Mouse (Mus musculus) heart, postnatal 36 days (tissue): ENCODE data around the gene Olfr1061. TPM values are rescaled to one million over a fixed set of nuclear protein-coding genes. Genes with fewer than 3 reads are reported as not detected.
"Not testable (repeated sequence)": the region's sequence is repeated elsewhere in the genome, so short reads cannot be mapped to it uniquely, and the experiment has no call there.

ENCODE experiments used
- DNase-seq, 2 experiments: peaks; one replicate each; pipeline ENCODE4 v3.0.0; 2021 to 2022
- intact Hi-C: fragments of 180-260 bp; cut with DNase I; formaldehyde crosslinking; loops from one replicate; pipeline ENCODE4 v1.15.1; 2025
- total RNA-seq, 2 experiments: library from RNA; stranded (reverse); gene quantifications; 2 replicates each; pipeline ENCODE4 v1.2.3; 2021

The Olfr1061 gene
- not detected for total RNA-seq

DNA sequence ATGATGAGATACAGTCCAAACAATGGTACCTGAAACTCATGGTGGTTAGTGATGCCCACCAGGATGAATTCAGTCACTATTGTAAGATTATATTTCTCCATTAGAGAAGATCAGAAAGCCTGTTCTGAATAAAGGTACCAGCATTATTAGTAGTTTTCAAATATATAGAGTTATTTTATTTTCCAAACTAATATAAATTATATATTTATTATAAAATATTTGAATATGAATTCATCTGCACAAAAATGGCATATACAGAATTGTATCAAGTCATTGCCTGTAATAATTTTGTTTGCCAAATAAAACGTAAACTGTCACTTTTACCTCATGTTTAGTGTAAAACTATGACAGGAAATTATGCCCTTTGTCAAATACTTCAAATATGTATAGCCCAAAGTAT is at the start of gene Olfr1061:
Gene Olfr1061 (minus strand): TSS at position 101 of the 400 bp plus-strand sequence.
- intact Hi-C loops, result no loop called here
- DNase-seq, result no peak

GRCm38 (mm10) chr2:86460434-86460833 is 46.6 kb upstream of the Olfr1061 start:
- DNase-seq, result no peak
- intact Hi-C loops, result loop anchor here (5.0 kb wide), 1 partner anchor 1338 kb away; no protein-coding TSS in a partner anchor

- intact Hi-C loops, result no loop called here
- DNase-seq, result no peak
Measured at GRCm38 (mm10) chr2:86456169-86456568, 42.3 kb upstream of the Olfr1061 start, which contains the start of gene Olfr1066. Olfr1066 (minus strand) TSS chr2:86456269.

GRCm38 (mm10) chr2:86450491-86450890 is 36.6 kb upstream of the Olfr1061 start, which contains the start of gene Olfr1065:
Olfr1065 (minus strand) TSS chr2:86450591.
- DNase-seq, intact Hi-C loops: not testable (repeated sequence)

DNA sequence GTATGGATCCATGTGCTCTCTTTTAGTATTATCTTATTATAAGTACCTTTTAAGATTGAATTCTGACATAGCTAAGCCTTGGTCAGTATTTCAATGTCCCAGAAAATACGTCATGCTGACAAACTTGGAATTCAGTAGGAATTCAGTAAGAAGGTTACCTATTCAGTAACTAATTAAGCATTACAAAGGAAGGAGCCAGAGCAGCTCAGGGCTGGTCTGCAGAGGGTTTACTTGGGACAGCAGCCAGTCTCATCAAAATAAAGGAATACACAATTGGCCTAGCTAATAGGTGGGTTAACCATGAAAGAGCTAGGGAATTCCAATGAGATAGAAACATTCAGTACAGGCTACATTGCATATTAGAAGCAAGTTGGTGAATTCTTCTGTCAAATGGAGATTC is 28.3 kb upstream of the Olfr1061 start:
- DNase-seq, intact Hi-C loops: not testable (repeated sequence)

- intact Hi-C loops, DNase-seq: not testable (repeated sequence)
Measured at GRCm38 (mm10) chr2:86428511-86428910, 14.7 kb upstream of the Olfr1061 start.

GRCm38 (mm10) chr2:86426649-86427048 is 12.8 kb upstream of the Olfr1061 start, which contains the start of gene Olfr1062:
Olfr1062 (minus strand) TSS chr2:86426749.
- DNase-seq, intact Hi-C loops: not testable (repeated sequence)

DNA sequence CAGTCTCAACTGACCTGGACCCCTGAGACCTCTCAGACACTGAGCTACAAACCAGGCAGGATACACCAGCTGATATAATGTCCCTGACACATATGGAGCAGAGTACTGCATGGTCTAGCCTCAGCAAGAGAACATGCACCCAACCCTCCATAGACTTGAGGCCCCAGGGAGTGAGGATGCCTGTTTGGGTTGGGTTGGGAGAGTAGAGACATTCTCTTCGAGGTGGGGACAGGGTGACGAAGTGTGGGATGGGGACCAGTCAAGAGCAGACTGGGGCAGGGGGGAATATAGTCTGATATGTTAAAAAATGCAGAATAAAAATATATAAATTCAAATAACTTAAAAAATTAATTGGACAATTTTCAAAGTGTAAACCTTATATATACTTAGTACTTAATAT is 18.7 kb downstream of the Olfr1061 start:
- intact Hi-C loops, result no loop called here
- no peak for DNase-seq

DNA sequence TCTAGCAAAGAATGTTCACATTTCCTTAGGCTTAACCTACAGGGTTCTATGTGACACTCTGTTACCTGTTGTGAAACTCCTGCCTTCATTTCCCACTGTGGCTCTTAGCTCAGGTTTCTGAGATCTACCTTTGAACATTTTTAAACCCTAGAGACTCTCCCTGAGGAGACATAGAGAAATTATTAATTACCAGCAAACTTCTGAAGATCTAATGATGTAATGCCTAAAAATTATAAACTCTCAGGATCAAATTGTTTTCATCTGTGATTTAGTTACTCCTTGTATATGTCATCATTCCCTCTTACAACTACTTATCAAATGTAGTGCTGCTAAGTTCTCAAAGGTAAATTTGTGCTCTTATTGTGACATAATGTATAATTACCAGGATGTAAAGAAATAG is 25.4 kb downstream of the Olfr1061 start, which contains the start of gene Olfr1058:
Gene Olfr1058 (minus strand): TSS at position 101 of the 400 bp plus-strand sequence.
- intact Hi-C loops, DNase-seq: not testable (repeated sequence)

DNA sequence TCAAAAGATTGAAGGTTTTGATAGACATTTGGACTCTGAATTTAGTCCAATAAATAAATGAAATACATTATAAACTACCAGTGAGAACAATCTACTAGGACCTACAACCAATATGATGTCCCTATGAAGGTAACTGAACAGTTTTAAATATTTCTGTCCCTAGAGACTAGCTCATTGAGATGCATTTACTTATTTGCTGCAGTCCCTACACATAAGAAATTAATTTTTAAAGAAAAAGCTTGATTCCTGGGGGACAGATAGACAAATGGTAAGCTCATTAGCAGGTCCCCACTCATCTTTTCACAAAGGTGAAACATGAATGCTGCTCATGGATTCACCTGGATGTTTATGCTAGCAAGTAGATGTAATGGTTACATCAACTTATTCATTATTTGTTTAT is 35.6 kb downstream of the Olfr1061 start, which contains the start of gene Olfr1057:
Gene Olfr1057 (minus strand): TSS at position 101 of the 400 bp plus-strand sequence.
- intact Hi-C loops, result no loop called here
- DNase-seq, result no peak

DNA sequence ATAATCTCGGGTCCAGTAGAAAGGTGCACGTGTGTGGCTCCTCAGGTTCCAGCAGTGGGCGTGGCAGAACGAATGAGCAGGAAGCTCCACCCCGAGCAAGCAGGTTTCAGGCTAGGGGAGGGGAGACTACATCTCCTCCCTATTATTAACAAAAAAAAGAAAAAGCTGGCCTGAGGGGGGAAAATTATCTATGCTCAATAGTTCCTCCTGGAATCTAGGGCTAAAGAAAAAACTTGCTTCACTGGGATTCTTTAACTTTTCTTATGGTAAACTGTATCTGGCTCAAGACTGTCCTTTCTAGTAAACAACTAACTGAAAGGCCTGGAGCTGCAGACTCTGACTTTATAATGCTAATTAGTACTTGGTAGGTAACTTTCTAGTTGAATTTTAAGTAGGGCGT is 47.5 kb downstream of the Olfr1061 start:
- intact Hi-C loops, DNase-seq: not testable (repeated sequence)

Other genes starting within 250 kb of the Olfr1061 start
- gene Olfr1043, start 246.5 kb downstream of the Olfr1061 start, total RNA-seq, result not detected
- not detected for gene Olfr1044, start 236.2 kb downstream of the Olfr1061 start, total RNA-seq
- gene Olfr52, start 228.4 kb downstream of the Olfr1061 start, total RNA-seq, result not detected
- gene Olfr1045, start 211.0 kb downstream of the Olfr1061 start, total RNA-seq, result not detected
- gene Olfr1046, start 194.7 kb downstream of the Olfr1061 start, total RNA-seq, result not detected
- gene Olfr1047, start 182.6 kb downstream of the Olfr1061 start, total RNA-seq, result not detected
- gene Olfr1048, start 173.8 kb downstream of the Olfr1061 start, total RNA-seq, result not detected
- not detected for gene Olfr1049, start 155.7 kb downstream of the Olfr1061 start, total RNA-seq
- not detected for gene Olfr1051, start 135.0 kb downstream of the Olfr1061 start, total RNA-seq
- not detected for gene Olfr1052, start 121.6 kb downstream of the Olfr1061 start, total RNA-seq
- not detected for gene Olfr1053, start 98.8 kb downstream of the Olfr1061 start, total RNA-seq
- not detected for gene Olfr1054, start 78.6 kb downstream of the Olfr1061 start, total RNA-seq
- gene Olfr1055, start 63.8 kb downstream of the Olfr1061 start, total RNA-seq, result not detected
- gene Olfr1056, start 51.6 kb downstream of the Olfr1061 start, total RNA-seq, result not detected
- gene Olfr1057, start 35.7 kb downstream of the Olfr1061 start, total RNA-seq, result not detected
- gene Olfr1058, start 25.5 kb downstream of the Olfr1061 start, total RNA-seq, result not detected
- gene Olfr1062, start 12.7 kb upstream of the Olfr1061 start, total RNA-seq, result not detected
- gene Olfr1065, start 36.5 kb upstream of the Olfr1061 start, total RNA-seq, result not detected
- gene Olfr1066, start 42.2 kb upstream of the Olfr1061 start, total RNA-seq, result not detected
- gene Olfr228, start 73.3 kb upstream of the Olfr1061 start, total RNA-seq, result not detected
- not detected for gene Olfr1076, start 94.4 kb upstream of the Olfr1061 start, total RNA-seq
- gene Olfr1079, start 128.4 kb upstream of the Olfr1061 start, total RNA-seq, result not detected
- gene Olfr1080, start 144.2 kb upstream of the Olfr1061 start, total RNA-seq, result not detected
- not detected for gene Olfr1082, start 184.9 kb upstream of the Olfr1061 start, total RNA-seq
- gene Olfr1084, start 225.7 kb upstream of the Olfr1061 start, total RNA-seq, result not detected
- gene Olfr1085, start 248.0 kb upstream of the Olfr1061 start, total RNA-seq, result not detected